In the genomic region with DNA sequence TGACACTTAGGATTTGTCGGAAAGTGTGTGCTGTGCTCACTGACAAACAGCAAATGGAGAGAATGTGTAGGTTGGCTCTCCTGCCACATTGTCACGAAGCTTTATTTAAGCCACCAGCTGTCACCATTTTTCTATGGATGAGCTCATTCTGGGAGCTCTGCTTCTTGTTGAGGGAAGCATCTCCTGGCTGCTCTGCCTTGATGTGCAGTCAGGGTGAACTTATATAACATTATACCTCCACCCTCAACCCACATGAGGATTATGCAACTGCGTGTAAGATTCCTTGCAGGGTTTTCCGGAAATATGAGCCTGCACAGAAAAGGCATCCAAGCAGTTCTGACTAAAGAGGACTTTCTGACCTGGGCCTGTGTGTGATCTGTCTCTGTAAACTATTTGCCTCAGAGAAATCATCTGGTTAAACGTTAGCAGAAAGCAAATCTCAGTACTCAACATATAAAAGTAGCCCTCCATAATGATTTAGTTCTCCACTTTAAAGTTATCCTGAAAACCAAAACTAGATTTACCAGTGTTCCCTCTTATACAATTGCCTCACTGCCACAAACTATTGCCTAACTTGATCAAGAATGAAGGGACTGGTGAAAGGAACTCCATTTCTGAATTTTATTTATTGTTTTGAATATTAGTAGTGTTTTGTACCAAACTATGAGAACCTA, we compare ENCODE assay signal across 9 mouse cellular contexts. TPM values are rescaled to one million over a fixed set of nuclear protein-coding genes. Genes with fewer than 3 reads are reported as not detected.
A peak's percentile ranks its signal among the peaks of the same experiment; 100 is the strongest.
DNase-seq lines count a peak whose midpoint lies in the region; ATAC-seq lines count a peak whose summit lies in the region.
"Had no signal": no experiment of that assay in that cellular context is flagged by ENCODE, and none has a peak within 500 bp of the region (broad histone marks: within the 10 kb centered on the region; RNA-seq: fewer than 3 reads in every experiment).

No protein-coding gene starts in this region.

- H3K27ac ChIP-seq in midbrain, embryonic 11.5 days (ENCODE audit: low read depth, low read length), result no peak overlapping the region

- no peak overlapping the region for H3K4me2 ChIP-seq in midbrain, embryonic 11.5 days

- no peaks in the 10 kb centered on the region for H3K4me1 ChIP-seq in midbrain, embryonic 11.5 days (ENCODE audit: control insufficient read depth, insufficient read depth, low read length)

- H3K9me3 ChIP-seq in midbrain, embryonic 11.5 days (ENCODE audit: control insufficient read depth, low read length), result no peaks in the 10 kb centered on the region

- peak; percentile 28 for DNase-seq in cerebellum, adult 9-10 months
- no peak for DNase-seq in cerebellum, postnatal 4 days (ENCODE audit: low spot score in 2 of 2)
- peak; percentile 81 to 84 for DNase-seq in right cerebral cortex, adult 2 months (ENCODE audit: low spot score in 2 of 2)
- DNase-seq in right cerebral cortex, postnatal 4 days, result no peak
- DNase-seq in layer of hippocampus, adult 9-11 months, result peak; percentile 83
- no peak for DNase-seq in spleen, adult 12 weeks (ENCODE audit: low spot score)
- no peak for DNase-seq in midbrain, embryonic 11.5 days (ENCODE audit: low spot score, missing footprints)
- no peak for DNase-seq in embryo, embryonic 10.5 days (ENCODE audit: low spot score)
- DNase-seq: thymus, adult 2 months had no signal

- ATAC-seq in midbrain, embryonic 11.5 days (ENCODE audit: low FRiP score), result no peak

- H3K27me3 ChIP-seq in midbrain, embryonic 11.5 days (ENCODE audit: control insufficient read depth, insufficient read depth, low read length), result no peaks in the 10 kb centered on the region

- no peaks in the 10 kb centered on the region for H3K36me3 ChIP-seq in midbrain, embryonic 11.5 days (ENCODE audit: control insufficient read depth, insufficient read depth, low read length)

- no peak overlapping the region for H3K9ac ChIP-seq in midbrain, embryonic 11.5 days (ENCODE audit: low read length)

- WGBS in midbrain, embryonic 11.5 days, result 81% methylated on average over 5 of the region's 5 CpGs

- no peak overlapping the region for H3K4me3 ChIP-seq in midbrain, embryonic 11.5 days (ENCODE audit: low read depth, low read length)

RNA-seq across cellular contexts. Expression of gene Cobl, which starts 9.0 kb away (rescaled TPM):
- polyA plus RNA-seq in midbrain, embryonic 11.5 days (2014; fragmentation: Nextera tagmentation; extraction: Ambion mirVana), result 1.6 and 3.4 TPM in 2 replicates

Comparison
In these comparisons a context has a peak if more than half of its experiments do, and no peak if none do; other contexts are left out.
1. DNase-seq: peak in cerebellum, adult 9-10 months (single experiment), right cerebral cortex, adult 2 months (2 of 2) and layer of hippocampus, adult 9-11 months (single experiment); none in cerebellum, postnatal 4 days (0 of 2), right cerebral cortex, postnatal 4 days (single experiment), spleen, adult 12 weeks (single experiment), midbrain, embryonic 11.5 days (single experiment) and embryo, embryonic 10.5 days (single experiment).